Mouse (Mus musculus) testis, adult 2 months (tissue): ENCODE results near the gene Mettl14.

Experiments
- CTCF ChIP-seq: fragments of 200-500 bp; IDR thresholded peaks from 2 replicates; pipeline ENCODE4 v1.5.1; 2012; ENCODE audit warnings: low read depth, mild to moderate bottlenecking, inconsistent platforms, low read length, moderate library complexity; ENCODE audit not compliant: control insufficient read depth, insufficient read depth, insufficient replicate concordance
- POLR2A ChIP-seq: fragments of 200-500 bp; IDR thresholded peaks from 2 replicates; pipeline ENCODE4 v1.6.1; 2012; ENCODE audit warnings: low read depth, mild to moderate bottlenecking, inconsistent platforms, low read length, moderate library complexity; ENCODE audit not compliant: control insufficient read depth

DNA sequence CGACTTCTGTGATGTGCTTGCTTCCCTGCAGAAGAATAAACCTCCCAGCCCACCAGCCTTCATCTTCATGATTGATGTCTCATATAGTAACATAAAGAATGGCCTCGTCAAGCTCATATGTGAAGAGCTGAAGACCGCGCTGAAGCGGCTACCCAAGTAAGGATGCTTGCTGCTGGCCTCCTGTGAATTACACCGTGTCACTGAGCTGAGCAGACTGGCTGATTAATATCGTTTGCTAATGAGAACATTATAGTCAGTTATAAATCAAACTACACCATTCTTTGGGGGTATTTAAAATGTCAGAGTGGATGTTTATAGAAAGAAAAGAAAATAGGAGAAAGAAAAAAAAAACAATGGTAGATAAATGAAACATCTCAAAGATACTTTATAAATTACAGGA, 49.5 kb downstream of the Mettl14 start:
- TF ChIP-seq CTCF: no peak
- TF ChIP-seq POLR2A: no peak
